Mouse (Mus musculus) bone marrow macrophage, adult 2 months (primary cell): ENCODE results near the gene Zim1. TPM values are rescaled to one million over a fixed set of nuclear protein-coding genes. Genes with fewer than 3 reads are reported as not detected.

Experiments used
- H3K27ac ChIP-seq: 2 replicates; pipeline ENCODE4 v1.5.1; 2012; ENCODE audit warnings: low read depth, low read length; ENCODE audit not compliant: insufficient read depth
- H3K4me1 ChIP-seq: 2 replicates; pipeline ENCODE4 v1.6.1; 2012; ENCODE audit warnings: low read length; ENCODE audit not compliant: control insufficient read depth, insufficient read depth
- H3K4me3 ChIP-seq: 2 replicates; pipeline ENCODE4 v1.5.1; 2012; ENCODE audit warnings: mild to moderate bottlenecking, low read length, moderate library complexity; ENCODE audit not compliant: insufficient read depth
- CTCF ChIP-seq: IDR thresholded peaks from 2 replicates; pipeline ENCODE4 v1.5.1; 2012; ENCODE audit warnings: low read depth, mild to moderate bottlenecking, low read length, moderate library complexity
- POLR2A ChIP-seq: IDR thresholded peaks from 2 replicates; pipeline ENCODE4 v1.6.1; 2012; ENCODE audit warnings: mild to moderate bottlenecking, low read depth, low read length, borderline replicate concordance
- polyA plus RNA-seq: library from polyadenylated mRNA; stranded (reverse); fragments of >200 nt; gene quantifications from 2 replicates; pipeline ENCODE4 v1.2.4, GENCODE M21; 2012; ENCODE audit not compliant: missing spikeins, insufficient read depth, insufficient read length

Zim1 gene
- polyA plus RNA-seq, 1 experiment: not detected

- H3K4me1 ChIP-seq: no peaks in the 10 kb centered on the region
- no peak overlapping the region for H3K4me3 ChIP-seq
- TF ChIP-seq POLR2A (no peak), CTCF (no peak)
Measured at GRCm38 (mm10) chr7:6651221-6651620, 45.0 kb downstream of the Zim1 start.

GRCm38 (mm10) chr7:6650526-6650925 is 45.7 kb downstream of the Zim1 start:
- H3K4me1 ChIP-seq: no peaks in the 10 kb centered on the region
- no peak overlapping the region for H3K4me3 ChIP-seq
- no peak for TF ChIP-seq CTCF
- TF ChIP-seq POLR2A: no peak
- no peak overlapping the region for H3K27ac ChIP-seq

More at GRCm38 (mm10) chr7:6651221-6651620, 45.0 kb downstream of the Zim1 start:
- no peak overlapping the region for H3K27ac ChIP-seq

DNA sequence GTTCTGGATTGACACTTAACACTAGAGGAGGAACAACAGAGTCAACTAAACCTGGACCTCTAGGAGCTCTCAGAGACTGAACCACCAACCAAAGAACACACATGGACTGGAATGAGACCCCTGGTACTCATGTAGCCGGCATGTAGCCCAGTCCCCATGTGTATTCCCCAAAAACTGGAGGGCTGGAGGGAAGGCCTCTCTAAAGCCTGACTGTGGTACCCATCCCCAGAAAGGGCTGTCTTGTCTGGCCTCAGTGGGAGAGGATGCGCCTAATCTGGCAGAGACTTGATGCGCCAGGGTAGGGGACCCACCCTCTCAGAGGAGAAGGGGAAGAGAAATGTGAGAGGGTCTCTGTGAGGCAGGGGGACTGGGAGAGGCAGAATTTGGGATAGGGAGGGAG is 50.4 kb downstream of the Zim1 start:
- H3K27ac ChIP-seq: no peak overlapping the region
- H3K4me3 ChIP-seq: no peak overlapping the region
- TF ChIP-seq CTCF (no peak), POLR2A (no peak)
- no peaks in the 10 kb centered on the region for H3K4me1 ChIP-seq

DNA sequence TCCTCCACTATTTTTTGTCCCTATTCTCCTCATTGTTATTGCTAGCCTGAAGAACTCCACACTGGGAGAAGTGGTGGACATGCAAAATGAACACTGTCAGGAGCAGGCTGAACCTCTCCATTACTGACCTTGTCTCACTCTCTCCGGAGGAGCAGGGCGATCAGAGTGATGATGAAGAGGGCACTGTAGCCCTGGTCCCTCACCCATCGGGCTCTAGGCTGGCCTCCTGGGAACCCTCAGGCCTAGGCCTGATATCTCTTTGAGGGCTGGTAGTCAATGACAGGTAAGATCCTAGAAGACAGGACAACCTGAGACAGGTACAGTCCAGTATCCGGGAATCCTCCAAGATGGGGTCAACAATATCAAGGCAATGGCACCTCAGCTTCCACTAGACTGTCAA is 58.2 kb downstream of the Zim1 start:
- no peak overlapping the region for H3K4me3 ChIP-seq
- no peak for TF ChIP-seq POLR2A
- no peak for TF ChIP-seq CTCF

GRCm38 (mm10) chr7:6636741-6637140 is 59.5 kb downstream of the Zim1 start:
- no peak overlapping the region for H3K4me3 ChIP-seq
- no peak for TF ChIP-seq POLR2A
- no peak for TF ChIP-seq CTCF
- no peaks in the 10 kb centered on the region for H3K4me1 ChIP-seq
- H3K27ac ChIP-seq: no peak overlapping the region

More for the DNA sequence above, 58.2 kb downstream of the Zim1 start:
- Histone ChIP-seq H3K27ac (no peak overlapping the region), H3K4me1 (no peaks in the 10 kb centered on the region)

- H3K4me3 ChIP-seq: no peak overlapping the region
- no peak overlapping the region for H3K27ac ChIP-seq
- no peak for TF ChIP-seq CTCF
- TF ChIP-seq POLR2A: no peak
- no peaks in the 10 kb centered on the region for H3K4me1 ChIP-seq
Measured at GRCm38 (mm10) chr7:6635831-6636230, 60.4 kb downstream of the Zim1 start.

Other genes starting within 250 kb of the Zim1 start
- 0.11 TPM in 1 of 2 replicates, not detected in the other for gene Olfr1336, start 240.3 kb downstream of the Zim1 start, polyA plus RNA-seq
- not detected in 2 replicates for gene Olfr1346, start 229.3 kb downstream of the Zim1 start, polyA plus RNA-seq
- not detected in 2 replicates for gene Olfr5, start 209.5 kb downstream of the Zim1 start, polyA plus RNA-seq
- gene Olfr1347, start 196.7 kb downstream of the Zim1 start, polyA plus RNA-seq: not detected in 2 replicates
- gene Olfr1348, start 187.7 kb downstream of the Zim1 start, polyA plus RNA-seq: not detected in 2 replicates
- gene Olfr1349, start 173.5 kb downstream of the Zim1 start, polyA plus RNA-seq: not detected in 2 replicates
- not detected in 2 replicates for gene Olfr1350, start 131.6 kb downstream of the Zim1 start, polyA plus RNA-seq
- gene Peg3, start 34.0 kb upstream of the Zim1 start, polyA plus RNA-seq: 0.15 TPM in 1 of 2 replicates, not detected in the other
- gene Usp29, start 34.1 kb upstream of the Zim1 start, polyA plus RNA-seq: 0.32 TPM in 1 of 2 replicates, not detected in the other